Mouse (Mus musculus): ENCODE data around the gene Gja4. TPM values are rescaled to one million over a fixed set of nuclear protein-coding genes. Genes with fewer than 3 reads are reported as not detected.

Gene Gja4
- total and polyA plus RNA-seq, 3 experiments = not detected

DNA sequence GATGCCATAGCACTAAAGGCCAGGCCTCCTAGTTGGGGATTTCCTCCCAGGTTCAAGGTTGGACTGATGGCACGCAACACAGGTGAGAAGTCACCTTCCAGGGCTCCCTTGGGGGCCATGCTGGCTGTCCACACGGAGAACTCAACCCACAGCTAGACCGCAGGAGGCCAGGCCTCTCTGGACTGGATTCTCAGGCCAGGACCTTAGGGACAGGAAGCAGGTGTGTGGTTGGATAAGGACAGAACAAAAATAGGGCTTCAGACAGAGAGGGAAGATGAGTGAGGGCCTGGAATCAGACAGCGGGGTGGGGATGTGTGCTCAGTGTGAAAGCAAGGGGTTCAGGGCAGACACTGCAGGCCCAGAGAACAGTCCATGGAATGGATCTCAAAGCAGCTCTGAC is 26.9 kb downstream of the Gja4 start:
- Histone ChIP-seq H3K4me1 (ENCODE audit: control insufficient read depth in 1 of 2, insufficient read depth in 2 of 2, low read length in 2 of 2) (no peaks in the 10 kb centered on the region), H3K36me3 (ENCODE audit: control insufficient read depth in 1 of 2, insufficient read depth in 2 of 2, low read length in 2 of 2) (no peaks in the 10 kb centered on the region), H3K4me3 (ENCODE audit: control insufficient read depth in 1 of 2, insufficient read depth in 1 of 2, low read depth in 2 of 2, low read length in 2 of 2) (no peak overlapping the region), H3K79me2 (ENCODE audit: control insufficient read depth, insufficient read depth, low read length, poor library complexity) (no peaks in the 10 kb centered on the region), H3K9ac (ENCODE audit: control insufficient read depth, low read depth, low read length, poor library complexity, severe bottlenecking) (no peak overlapping the region), H3K9me3 (replicated peaks; ENCODE audit: insufficient read depth, low read length) (no peaks in the 10 kb centered on the region), H3K27me3 (ENCODE audit: control insufficient read depth in 1 of 2, insufficient read depth in 2 of 2, low read length in 2 of 2) (no peaks in the 10 kb centered on the region), H3K27ac (ENCODE audit: control insufficient read depth, low read depth, low read length) (no peak overlapping the region)
- no peak for DNase-seq (ENCODE audit: low read depth, low spot score)
- TF ChIP-seq USF2 (IDR thresholded peaks at IDR 0.05; ENCODE audit: borderline replicate concordance in 1 of 2, insufficient read depth in 1 of 2, low read depth in 1 of 2, low read length in 2 of 2) (no peak), MAFK (IDR thresholded peaks at IDR 0.05; ENCODE audit: borderline replicate concordance, low read depth, low read length) (no peak), KAT2A (conservative IDR thresholded peaks at IDR 0.05; ENCODE audit: low read depth, low read length) (no peak), MAX (IDR thresholded peaks at IDR 0.05; ENCODE audit: low read length) (no peak), MXI1 (IDR thresholded peaks at IDR 0.05; ENCODE audit: low read depth, low read length) (no peak), E2F4 (IDR thresholded peaks at IDR 0.05; ENCODE audit: borderline replicate concordance, low read depth, low read length) (no peak), NRF1 (IDR thresholded peaks at IDR 0.05; ENCODE audit: insufficient read depth, low read depth, low read length, poor library complexity, severe bottlenecking) (no peak)

DNA sequence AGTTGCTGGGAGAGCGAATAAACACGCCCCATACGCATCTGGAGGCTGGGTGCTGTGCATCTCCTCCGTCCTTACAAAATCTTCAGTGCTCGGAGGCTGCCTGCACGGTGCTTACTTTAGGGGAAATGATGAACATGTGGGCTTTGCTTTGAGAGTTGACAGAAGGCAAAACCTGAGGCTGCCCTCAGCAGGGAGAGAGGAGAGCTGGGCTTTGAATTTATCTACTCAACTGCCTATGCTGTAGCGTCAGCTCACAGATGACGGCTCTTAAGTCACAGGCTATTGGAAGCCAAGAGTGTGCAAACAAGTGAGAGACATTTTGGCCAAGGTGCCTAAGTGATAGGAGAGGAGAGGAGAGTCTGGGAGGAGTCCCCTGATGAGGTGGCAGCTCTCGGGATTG is 34.6 kb downstream of the Gja4 start:
- H3K9me3 ChIP-seq (replicated peaks; ENCODE audit: insufficient read depth, low read length) = no peaks in the 10 kb centered on the region
- TF ChIP-seq CHD1 (IDR thresholded peaks at IDR 0.05; ENCODE audit: low read depth, low read length) (no peak), MYC (IDR thresholded peaks at IDR 0.05; ENCODE audit: low read depth, low read length) (no peak), NRF1 (IDR thresholded peaks at IDR 0.05; ENCODE audit: insufficient read depth, low read depth, low read length, poor library complexity, severe bottlenecking) (no peak), MAX (IDR thresholded peaks at IDR 0.05; ENCODE audit: low read length) (no peak), NELFE (IDR thresholded peaks at IDR 0.05; ENCODE audit: low read depth, low read length) (no peak), GATA1 (IDR thresholded peaks at IDR 0.05; ENCODE audit: low read depth, low read length) (no peak), TCF12 (IDR thresholded peaks at IDR 0.05; ENCODE audit: low read depth, low read length) (no peak), GABPA (IDR thresholded peaks at IDR 0.05; ENCODE audit: low read depth, low read length) (no peak), SMC3 (IDR thresholded peaks at IDR 0.05; ENCODE audit: low read depth, low read length) (no peak), ZMIZ1 (IDR thresholded peaks at IDR 0.05; ENCODE audit: low read depth, low read length) (no peak), TBP (IDR thresholded peaks at IDR 0.05; ENCODE audit: low read depth, low read length) (no peak)
- no peak overlapping the region for H3K9ac ChIP-seq (ENCODE audit: control insufficient read depth, low read depth, low read length, poor library complexity, severe bottlenecking)
- no peaks in the 10 kb centered on the region for H3K4me1 ChIP-seq (ENCODE audit: control insufficient read depth in 1 of 2, insufficient read depth in 2 of 2, low read length in 2 of 2)
- H3K79me2 ChIP-seq (ENCODE audit: control insufficient read depth, insufficient read depth, low read length, poor library complexity) = no peaks in the 10 kb centered on the region
- DNase-seq (ENCODE audit: low read depth, low spot score) = no peak
- H3K4me3 ChIP-seq (ENCODE audit: control insufficient read depth in 1 of 2, insufficient read depth in 1 of 2, low read depth in 2 of 2, low read length in 2 of 2) = no peak overlapping the region
- H3K36me3 ChIP-seq (ENCODE audit: control insufficient read depth in 1 of 2, insufficient read depth in 2 of 2, low read length in 2 of 2) = no peaks in the 10 kb centered on the region
- no peak overlapping the region for H3K27ac ChIP-seq (ENCODE audit: control insufficient read depth, low read depth, low read length)
- H3K27me3 ChIP-seq (ENCODE audit: control insufficient read depth in 1 of 2, insufficient read depth in 2 of 2, low read length in 2 of 2) = no peaks in the 10 kb centered on the region

Measured in MEL (cell line).